In genomic region chr9:30922197-30922894, GRCm38 (mm10) we compare ENCODE assay signal across 8 mouse cellular contexts. TPM values are rescaled to one million over a fixed set of nuclear protein-coding genes. Genes with fewer than 3 reads are reported as not detected.
DNase-seq lines count a peak whose midpoint lies in the region; ATAC-seq lines count a peak whose summit lies in the region.

TSS of gene Adamts15 (minus strand) at chr9:30922452.

- under 1% methylated on average over 47 of the region's 47 CpGs for WGBS in forebrain, embryonic 12.5 days
- WGBS in heart, embryonic 16.5 days = under 1% methylated on average over 47 of the region's 47 CpGs

- peak; percentile 59 for DNase-seq in urinary bladder, adult 18-20 months (ENCODE audit: low spot score in 2 of 2)
- no peak for DNase-seq in urinary bladder, postnatal 10 days (ENCODE audit: low spot score)
- DNase-seq in kidney, postnatal 14 days = peak; percentile 88
- peak; percentile 81 for DNase-seq in lung, postnatal 14 days
- DNase-seq in right cerebral cortex, postnatal 4 days = peak; percentile 47
- DNase-seq in B cell, adult 2 months = no peak

- peaks cover 15% of the 10 kb centered on the region for H3K4me1 ChIP-seq in forebrain, embryonic 12.5 days
- peaks cover 16% of the 10 kb centered on the region for H3K4me1 ChIP-seq in heart, embryonic 16.5 days (ENCODE audit: control insufficient read depth, insufficient read depth, low read length)

- H3K27ac ChIP-seq in forebrain, embryonic 12.5 days = no peak within 1 kb of the TSS
- peak within 1 kb of the TSS; percentile 14; the same call in 1 of the 2 replicates for H3K27ac ChIP-seq in heart, embryonic 16.5 days (ENCODE audit: low read length)

- H3K4me3 ChIP-seq in forebrain, embryonic 12.5 days (replicated peaks) = peak within 1 kb of the TSS; percentile 56
- peak within 1 kb of the TSS; percentile 62 for H3K4me3 ChIP-seq in heart, embryonic 16.5 days (ENCODE audit: low read length)

- peak within 1 kb of the TSS; percentile 38 for H3K9ac ChIP-seq in forebrain, embryonic 12.5 days
- H3K9ac ChIP-seq in heart, embryonic 16.5 days (ENCODE audit: low read length) = peak within 1 kb of the TSS; percentile 65

- H3K4me2 ChIP-seq in forebrain, embryonic 12.5 days = peak within 1 kb of the TSS; percentile 97
- H3K4me2 ChIP-seq in heart, embryonic 16.5 days (ENCODE audit: low read depth, low read length) = peak within 1 kb of the TSS; percentile 85

- no peaks in the 10 kb centered on the region for H3K36me3 ChIP-seq in forebrain, embryonic 12.5 days (replicated peaks)
- no peaks in the 10 kb centered on the region for H3K36me3 ChIP-seq in heart, embryonic 16.5 days (ENCODE audit: control insufficient read depth, insufficient read depth)

- H3K27me3 ChIP-seq in forebrain, embryonic 12.5 days = peaks cover 47% of the 10 kb centered on the region
- peaks cover 15% of the 10 kb centered on the region; the same call in 1 of the 2 replicates for H3K27me3 ChIP-seq in heart, embryonic 16.5 days (ENCODE audit: control insufficient read depth, insufficient read depth, low read length)

- H3K9me3 ChIP-seq in forebrain, embryonic 12.5 days = no peaks in the 10 kb centered on the region
- H3K9me3 ChIP-seq in heart, embryonic 16.5 days (replicated peaks; ENCODE audit: control insufficient read depth, low read length) = no peaks in the 10 kb centered on the region

- peak; percentile 83 for ATAC-seq in forebrain, embryonic 12.5 days (ENCODE audit: low FRiP score)
- ATAC-seq in heart, embryonic 16.5 days (replicated peaks; ENCODE audit: extremely low read depth, insufficient read depth, low FRiP score) = peak; percentile 74

RNA-seq across cellular contexts. Expression of gene Adamts15, which starts in this region (rescaled TPM):
- 7.1 and 7.2 TPM in 2 replicates for polyA plus RNA-seq in forebrain, embryonic 12.5 days (2016; fragmentation: Nextera tagmentation; extraction: Ambion mirVana)
- 4.3 and 5.4 TPM in 2 replicates for polyA plus RNA-seq in heart, embryonic 16.5 days (2015; fragmentation: Nextera tagmentation; extraction: Ambion mirVana)

Comparison
In these comparisons a context has a peak if more than half of its experiments do, and no peak if none do; other contexts are left out.
1. DNase-seq: peak in urinary bladder, adult 18-20 months (2 of 2), kidney, postnatal 14 days (single experiment), lung, postnatal 14 days (single experiment) and right cerebral cortex, postnatal 4 days (single experiment); none in urinary bladder, postnatal 10 days (single experiment) and B cell, adult 2 months (0 of 2).